Mouse (Mus musculus) splenic B cell, adult 2 months (primary cell): Measurements from ENCODE around the gene Flot2.
"Not testable (repeated sequence)": the region's sequence is repeated elsewhere in the genome, so short reads cannot be mapped to it uniquely, and the experiment has no call there.

Source experiments
- DNase-seq: peaks from one replicate; pipeline ENCODE4 v3.0.0-alpha.2; 2011; ENCODE audit warnings: low read depth, low spot score
- H3K27me3 ChIP-seq: 2 replicates; pipeline ENCODE4 v1.6.1; 2012; ENCODE audit warnings: mild to moderate bottlenecking, low read length, moderate library complexity, mixed read lengths; ENCODE audit not compliant: control insufficient read depth, poor library complexity, insufficient read depth, severe bottlenecking
- H3K36me3 ChIP-seq: 2 replicates; pipeline ENCODE4 v1.6.1; 2012; ENCODE audit warnings: mild to moderate bottlenecking, low read length, moderate library complexity, mixed read lengths; ENCODE audit not compliant: control insufficient read depth, poor library complexity, insufficient read depth, severe bottlenecking

Gene Flot2

GRCm38 (mm10) chr11:78042290-78042870 is 4.6 kb downstream of the Flot2 start:
- DNase-seq, H3K36me3 ChIP-seq, H3K27me3 ChIP-seq: not testable (repeated sequence)

- no peaks in the 10 kb centered on the region; the same call in 1 of the 2 replicates for H3K27me3 ChIP-seq
- DNase-seq: no peak
- no peaks in the 10 kb centered on the region for H3K36me3 ChIP-seq
Observed at GRCm38 (mm10) chr11:78044758-78045251, 7.1 kb downstream of the Flot2 start.

GRCm38 (mm10) chr11:78048637-78049036 is 10.9 kb downstream of the Flot2 start:
- DNase-seq, H3K36me3 ChIP-seq, H3K27me3 ChIP-seq: not testable (repeated sequence)

- no peak for DNase-seq
- Histone ChIP-seq H3K36me3 (no peaks in the 10 kb centered on the region), H3K27me3 (no peaks in the 10 kb centered on the region; the same call in 1 of the 2 replicates)
Observed at GRCm38 (mm10) chr11:78053078-78053477, 15.3 kb downstream of the Flot2 start.

- H3K27me3 ChIP-seq: no peaks in the 10 kb centered on the region
- H3K36me3 ChIP-seq: no peaks in the 10 kb centered on the region
Observed at GRCm38 (mm10) chr11:78056946-78057345, 19.2 kb downstream of the Flot2 start.

GRCm38 (mm10) chr11:78059833-78060757 is 22.4 kb downstream of the Flot2 start:
- peak; percentile 76 for DNase-seq
- no peaks in the 10 kb centered on the region for H3K36me3 ChIP-seq
- H3K27me3 ChIP-seq: no peaks in the 10 kb centered on the region

More at GRCm38 (mm10) chr11:78056946-78057345, 19.2 kb downstream of the Flot2 start:
- DNase-seq: no peak

- Histone ChIP-seq H3K27me3 (no peaks in the 10 kb centered on the region), H3K36me3 (no peaks in the 10 kb centered on the region)
- no peak for DNase-seq
Observed at GRCm38 (mm10) chr11:78062563-78062962, 24.8 kb downstream of the Flot2 start.

- no peaks in the 10 kb centered on the region for H3K27me3 ChIP-seq
- DNase-seq: no peak
- H3K36me3 ChIP-seq: no peaks in the 10 kb centered on the region
Observed at GRCm38 (mm10) chr11:78065906-78066305, 28.2 kb downstream of the Flot2 start.

- DNase-seq: no peak
- H3K27me3 ChIP-seq: no peaks in the 10 kb centered on the region
- H3K36me3 ChIP-seq: no peaks in the 10 kb centered on the region
Observed at GRCm38 (mm10) chr11:78066641-78067040, 28.9 kb downstream of the Flot2 start.

GRCm38 (mm10) chr11:78067566-78067965 is 29.8 kb downstream of the Flot2 start:
- Histone ChIP-seq H3K27me3 (no peaks in the 10 kb centered on the region), H3K36me3 (no peaks in the 10 kb centered on the region)
- DNase-seq: no peak

- H3K27me3 ChIP-seq: no peaks in the 10 kb centered on the region
- no peak for DNase-seq
- H3K36me3 ChIP-seq: no peaks in the 10 kb centered on the region; the same call in none of the 2 replicates
Observed at GRCm38 (mm10) chr11:78069130-78069529, 31.4 kb downstream of the Flot2 start.

GRCm38 (mm10) chr11:78069646-78070045 is 31.9 kb downstream of the Flot2 start:
- Histone ChIP-seq H3K36me3 (no peaks in the 10 kb centered on the region; the same call in none of the 2 replicates), H3K27me3 (no peaks in the 10 kb centered on the region)
- DNase-seq: no peak

- no peak for DNase-seq
- Histone ChIP-seq H3K36me3 (peaks cover 5% of the 10 kb centered on the region), H3K27me3 (no peaks in the 10 kb centered on the region)
Observed at GRCm38 (mm10) chr11:78071938-78072337, 34.2 kb downstream of the Flot2 start.

GRCm38 (mm10) chr11:78072425-78073130 is 34.8 kb downstream of the Flot2 start:
- no peak for DNase-seq
- no peaks in the 10 kb centered on the region for H3K27me3 ChIP-seq
- H3K36me3 ChIP-seq: peaks cover 5% of the 10 kb centered on the region
